Mouse (Mus musculus) left cerebral cortex, adult 2 months (tissue): ENCODE results near the gene Mcts2. TPM values are rescaled to one million over a fixed set of nuclear protein-coding genes. Genes with fewer than 3 reads are reported as not detected.
"Not testable (repeated sequence)": the region's sequence is repeated elsewhere in the genome, so short reads cannot be mapped to it uniquely, and the experiment has no call there.

Experiments
- DNase-seq, 2 experiments: peaks; one replicate each; pipeline ENCODE4 v3.0.0; 2021 to 2022; ENCODE audit warnings: low spot score in 2 of 2, mixed read lengths in 1 of 2; ENCODE audit errors: extremely low spot score in 1 of 2
- H3K27ac ChIP-seq: fragments of 200-600 bp; 2 replicates; pipeline ENCODE4 v1.8.1; 2022
- H3K4me3 ChIP-seq: fragments of 200-600 bp; 2 replicates; pipeline ENCODE4 v1.8.1; 2022
- CTCF ChIP-seq: fragments of 200-600 bp; IDR thresholded peaks from 2 replicates; pipeline ENCODE4 v1.8.1; 2022; ENCODE audit warnings: antibody characterized with exemption, mild to moderate bottlenecking, moderate library complexity
- intact Hi-C: fragments of 180-260 bp; cut with DNase I; formaldehyde crosslinking; loops from one replicate; pipeline ENCODE4 v1.15.1; 2025
- long read RNA-seq, 2 experiments: library from polyadenylated mRNA; stranded (forward); transcript quantifications; one replicate each; pipeline ENCODE4 v2.0.0; 2021; ENCODE audit warnings: borderline mapping rate in 2 of 2
- total RNA-seq, 2 experiments: library from RNA; stranded (reverse); gene quantifications; 2 replicates each; pipeline ENCODE4 v1.2.3; 2021

Gene Mcts2
- 10 to 100 TPM; 17.6 to 19.8 TPM for total RNA-seq
- long read RNA-seq, experiment 1, partial matches to known transcripts = 0 of 1 reads
- long read RNA-seq, experiment 1, other reads (novel, unspliced or antisense) = 0 of 1 reads
- long read RNA-seq, experiment 2, partial matches to known transcripts = 0 of 3 reads
- long read RNA-seq, experiment 2, other reads (novel, unspliced or antisense) = 0 of 3 reads

DNA sequence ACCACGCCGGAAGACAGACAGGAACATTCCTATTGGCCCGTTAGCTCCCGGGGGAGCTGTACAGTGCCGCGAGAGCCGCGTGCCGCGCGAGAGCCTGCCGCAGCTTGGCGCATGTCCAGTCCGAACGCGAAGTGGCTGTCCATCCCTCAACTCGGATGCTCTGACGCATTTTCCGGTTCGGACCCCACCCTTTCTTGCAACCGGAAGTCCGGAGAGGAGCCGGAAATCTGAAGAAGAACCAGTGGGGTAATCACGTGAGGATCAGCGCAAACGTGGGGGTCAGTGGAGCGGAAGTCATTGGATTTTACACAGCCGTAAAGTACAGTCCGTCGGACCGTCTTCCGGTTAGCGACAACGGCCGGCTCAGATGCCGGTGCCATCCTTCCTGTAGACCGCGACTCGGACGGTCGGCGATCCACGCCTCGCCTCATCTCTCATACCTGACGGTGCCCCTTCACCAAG, at the start of gene Mcts2:
Gene Mcts2 (plus strand): TSS at position 230 of the 462 bp plus-strand sequence.
- intact Hi-C loops = no loop called here
- Histone ChIP-seq H3K27ac (peak within 1 kb of the TSS; percentile 79), H3K4me3 (peak within 1 kb of the TSS; percentile 45)
- peak; percentile 90 to 91 for DNase-seq
- TF ChIP-seq CTCF = no peak

DNA sequence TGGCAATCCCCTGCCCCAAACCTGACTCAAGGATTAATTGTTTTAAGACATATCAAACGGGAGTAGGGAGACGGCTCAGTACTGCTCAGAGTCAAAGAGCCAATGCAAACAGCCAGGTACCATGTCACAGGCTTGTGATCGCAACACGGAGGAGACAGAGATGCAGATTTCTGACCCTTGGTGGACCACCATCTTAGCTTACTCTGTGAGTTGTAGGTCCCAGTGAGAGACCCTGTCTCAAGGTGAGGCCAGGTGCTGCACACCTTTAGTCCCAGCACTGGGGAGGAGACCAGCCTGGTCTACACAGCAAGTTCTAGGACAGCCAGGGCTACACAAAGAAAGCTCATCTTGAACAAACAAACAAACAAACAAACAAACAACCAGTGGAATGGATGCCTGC, 49.5 kb upstream of the Mcts2 start:
- no peak overlapping the region for H3K4me3 ChIP-seq
- no peak for DNase-seq
- no peak overlapping the region for H3K27ac ChIP-seq
- TF ChIP-seq CTCF = no peak
- intact Hi-C loops = no loop called here

DNA sequence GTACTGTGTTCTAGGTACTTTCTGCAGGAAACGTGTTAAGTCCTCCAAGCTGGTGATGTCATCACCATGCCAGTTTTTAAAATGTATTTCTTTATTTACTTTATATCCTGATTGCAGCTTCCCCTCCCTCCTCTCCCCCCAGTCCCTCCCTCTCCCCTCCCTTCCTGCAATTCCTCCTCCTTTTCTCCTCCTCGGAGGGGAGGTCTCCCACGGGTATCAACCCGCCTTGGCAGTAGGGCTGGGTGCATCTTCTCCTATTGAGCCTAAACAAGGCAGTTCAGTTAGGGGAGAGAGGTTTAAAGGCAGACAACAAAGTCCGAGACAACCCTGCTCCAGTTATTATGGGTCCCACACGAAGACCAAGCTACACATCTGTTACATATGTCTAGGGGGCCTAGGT, 48.0 kb upstream of the Mcts2 start:
- no peak for TF ChIP-seq CTCF
- no peak for DNase-seq

DNA sequence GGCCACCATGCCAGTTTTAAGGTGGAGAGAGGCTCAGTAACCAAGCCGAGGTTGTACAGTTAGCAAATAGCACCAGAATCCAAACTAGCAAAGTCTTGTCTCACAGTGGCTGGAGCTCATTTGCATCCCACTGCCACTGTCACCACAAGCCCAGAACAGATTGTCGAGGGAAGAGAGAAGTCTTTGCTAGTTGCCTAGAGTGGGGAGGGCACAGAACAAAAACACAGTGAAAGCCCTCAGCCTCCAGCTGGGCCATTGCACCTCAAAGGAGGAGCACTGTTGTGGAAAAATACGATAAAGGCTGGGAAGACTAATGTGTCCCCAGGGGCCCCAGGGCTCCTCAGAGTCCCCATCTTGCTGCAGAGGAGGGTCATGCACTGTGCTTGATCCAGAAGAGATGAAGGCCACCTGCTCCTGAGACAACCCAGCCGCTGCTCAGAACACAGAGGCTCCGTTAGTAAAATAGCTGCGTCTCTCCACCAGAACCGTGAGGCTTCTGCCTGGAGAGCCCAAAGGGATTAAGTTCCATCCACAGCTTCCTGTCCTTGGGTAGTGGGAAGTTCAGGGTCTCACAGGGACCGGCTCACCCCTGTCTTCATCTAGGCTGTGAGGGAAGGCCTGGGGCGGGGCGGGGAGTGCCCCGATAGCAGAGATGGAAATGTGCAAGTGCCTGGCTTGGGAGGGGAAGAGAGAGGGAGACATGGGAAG, 47.3 kb upstream of the Mcts2 start:
- intact Hi-C loops = no loop called here
- TF ChIP-seq CTCF = no peak
- no peak for DNase-seq
- Histone ChIP-seq H3K27ac (no peak overlapping the region), H3K4me3 (no peak overlapping the region)

More for the DNA sequence above, 48.0 kb upstream of the Mcts2 start:
- intact Hi-C loops = no loop called here
- Histone ChIP-seq H3K27ac (no peak overlapping the region), H3K4me3 (no peak overlapping the region)

DNA sequence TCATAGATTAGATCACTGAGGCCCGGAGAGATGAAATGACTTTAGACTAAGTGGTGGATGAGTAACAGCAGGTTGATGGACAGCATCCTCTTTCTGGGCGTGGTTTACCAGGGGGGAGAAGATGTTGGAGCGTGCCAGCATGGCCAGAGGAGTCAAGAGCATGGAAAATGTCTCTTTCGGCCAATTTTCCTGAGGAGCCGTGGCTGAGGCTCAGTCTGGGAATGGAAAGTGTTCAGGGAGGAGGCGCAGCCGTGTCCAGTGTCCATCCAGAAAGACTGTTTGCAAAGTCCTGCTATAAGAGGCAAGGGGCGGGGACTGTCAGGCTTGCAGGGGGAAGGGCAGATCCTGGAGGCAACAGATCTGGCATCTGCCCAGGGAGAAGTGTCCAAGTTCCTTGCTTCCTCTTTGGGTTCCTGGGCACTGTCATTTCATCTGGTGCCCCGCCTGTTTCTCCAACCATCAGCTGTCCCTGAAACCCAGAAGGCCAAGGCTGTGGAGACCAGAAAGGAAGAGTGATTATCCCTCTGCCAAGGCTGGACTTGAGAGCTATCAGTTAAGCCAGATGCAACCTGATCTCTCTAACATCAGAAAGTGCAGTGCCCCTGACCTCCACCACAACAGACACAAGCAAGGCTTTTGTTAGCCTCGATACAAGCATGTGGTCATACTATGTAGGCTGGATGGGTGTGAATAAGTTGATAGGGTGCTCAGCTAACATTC, 33.8 kb upstream of the Mcts2 start:
- no peak for DNase-seq
- no peak overlapping the region for H3K4me3 ChIP-seq
- intact Hi-C loops = no loop called here
- no peak overlapping the region for H3K27ac ChIP-seq
- no peak for TF ChIP-seq CTCF

DNA sequence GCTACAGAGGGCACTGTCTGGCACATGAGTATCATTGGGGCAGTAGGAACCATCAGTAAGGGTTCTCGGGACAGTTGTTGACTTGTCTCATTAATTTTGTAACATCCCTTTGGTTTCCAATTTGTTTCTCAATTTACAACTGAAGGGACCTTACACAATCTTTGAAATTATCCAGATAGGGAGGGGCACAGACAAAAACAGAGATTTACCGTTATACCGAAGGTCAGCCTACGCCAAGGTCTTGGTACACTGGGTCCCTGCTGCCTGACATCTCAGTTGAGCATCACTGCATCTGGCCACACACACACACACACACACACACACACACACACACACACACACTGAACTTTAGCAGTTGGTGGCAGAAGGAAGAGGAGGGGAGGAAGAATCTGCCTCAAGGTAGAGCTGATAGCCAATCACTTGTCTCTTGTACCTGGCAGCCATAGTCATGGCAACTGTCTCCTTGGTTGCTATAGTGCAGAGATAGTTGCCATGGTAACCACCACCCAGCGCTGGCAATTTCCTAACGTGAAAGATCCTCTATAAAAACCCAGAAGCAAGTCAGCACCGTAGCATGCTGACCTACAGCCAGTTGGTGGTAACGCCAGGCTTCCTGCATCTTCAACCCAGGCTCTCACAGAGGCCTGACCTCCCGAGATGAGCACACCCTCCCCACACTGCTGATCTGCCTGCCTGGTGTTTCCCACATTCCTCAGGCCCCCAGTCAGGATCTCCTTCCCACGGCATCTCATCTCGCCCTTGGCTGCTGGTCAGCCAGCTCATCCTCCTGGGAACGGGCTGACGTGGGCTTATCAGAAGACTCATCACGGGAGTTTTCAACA, 32.7 kb upstream of the Mcts2 start:
- Histone ChIP-seq H3K27ac (peak overlapping the region; percentile 90), H3K4me3 (no peak overlapping the region)
- TF ChIP-seq CTCF = no peak
- intact Hi-C loops = no loop called here
- DNase-seq = peak; percentile 63 to 76

DNA sequence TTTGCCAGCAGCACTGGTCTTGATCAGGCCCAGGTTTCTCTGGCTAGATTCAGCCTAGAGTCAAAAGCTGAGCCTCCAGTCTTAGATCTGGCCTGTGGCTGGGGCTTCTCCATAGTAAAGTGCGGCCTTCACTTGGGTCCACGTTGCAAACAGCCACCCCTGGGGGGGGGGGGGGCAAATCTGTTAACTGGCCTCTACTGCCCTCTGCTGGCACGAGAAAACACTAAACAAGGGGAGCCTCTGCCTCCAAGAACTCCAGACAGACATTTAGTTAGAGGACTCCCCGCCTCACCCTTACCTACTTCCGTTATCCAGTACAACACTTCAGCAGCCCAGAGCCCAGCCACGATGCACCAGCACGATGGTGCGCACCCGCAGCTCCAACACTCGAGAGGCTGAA, 29.4 kb upstream of the Mcts2 start:
- DNase-seq = no peak
- no peak overlapping the region for H3K4me3 ChIP-seq
- peak; percentile 49 for TF ChIP-seq CTCF
- intact Hi-C loops = loop anchor here (1.0 kb wide), 1 partner anchor 42 kb away; no protein-coding TSS in a partner anchor
- H3K27ac ChIP-seq = no peak overlapping the region

DNA sequence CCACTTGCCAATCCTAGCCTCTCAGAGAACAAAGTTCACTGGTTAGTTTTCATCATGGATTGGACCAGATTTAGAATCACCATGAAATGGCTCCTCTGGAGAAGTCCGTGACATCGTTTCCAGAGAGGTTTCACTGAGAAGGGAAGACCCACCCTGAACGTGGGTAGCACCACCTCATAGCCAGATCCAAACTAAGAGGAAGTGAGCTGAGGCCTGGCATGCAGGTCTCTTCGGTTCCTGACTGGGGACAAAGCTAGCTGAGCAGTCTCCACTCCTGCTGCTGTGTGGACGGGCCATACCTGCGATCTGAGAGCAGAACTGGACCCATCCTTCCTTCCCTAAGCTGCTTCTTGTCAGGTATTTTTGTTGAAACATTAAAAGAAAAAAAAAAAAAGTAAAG, 25.7 kb upstream of the Mcts2 start:
- TF ChIP-seq CTCF = no peak
- no peak for DNase-seq
- intact Hi-C loops = no loop called here
- Histone ChIP-seq H3K27ac (no peak overlapping the region), H3K4me3 (no peak overlapping the region)

DNA sequence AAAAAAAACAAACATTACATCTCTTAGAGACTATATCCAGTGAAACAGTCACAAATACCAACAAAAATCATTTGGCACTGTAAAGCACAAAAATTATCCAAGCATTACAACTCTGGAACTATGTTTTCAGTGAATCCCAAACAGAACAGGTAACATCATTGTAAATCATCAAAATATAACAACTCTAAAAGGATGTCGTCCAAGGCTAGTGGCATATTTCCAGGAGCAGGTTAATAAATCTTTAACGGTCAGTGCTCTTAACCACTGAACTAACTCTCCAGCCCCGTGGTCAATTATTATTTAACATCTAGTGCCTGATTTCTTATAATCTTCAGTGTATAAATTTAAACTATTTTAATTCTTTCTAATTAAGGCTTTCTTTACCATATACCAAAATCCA, 20.6 kb upstream of the Mcts2 start:
- H3K27ac ChIP-seq, intact Hi-C loops, H3K4me3 ChIP-seq, DNase-seq: not testable (repeated sequence)

DNA sequence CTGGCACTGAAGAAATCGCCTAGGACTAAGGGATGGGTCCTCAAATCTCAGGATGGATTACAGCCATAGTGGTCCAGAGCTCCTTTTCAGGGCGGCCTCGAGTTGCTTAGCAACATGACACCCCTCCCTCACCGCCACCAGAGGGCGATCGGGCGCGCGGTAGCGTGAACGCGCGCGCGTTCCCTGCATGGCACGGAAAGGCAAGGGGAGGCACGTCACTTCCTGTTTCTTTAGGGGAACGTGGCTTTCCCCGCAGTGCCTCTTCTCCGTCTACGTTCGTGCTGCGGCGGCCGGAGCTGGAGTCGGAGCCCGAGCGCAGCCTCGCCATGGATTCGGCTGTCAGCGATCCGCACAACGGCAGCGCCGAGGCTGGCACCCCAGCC, 17.6 kb upstream of the Mcts2 start, which contains the start of gene H13:
Gene H13 (plus strand): TSS at position 206 of the 383 bp plus-strand sequence.
- intact Hi-C loops = no loop called here
- Histone ChIP-seq H3K4me3 (peak within 1 kb of the TSS; percentile 81), H3K27ac (peak within 1 kb of the TSS; percentile 97)
- TF ChIP-seq CTCF = peak; percentile 98
- peak; percentile 91 for DNase-seq

DNA sequence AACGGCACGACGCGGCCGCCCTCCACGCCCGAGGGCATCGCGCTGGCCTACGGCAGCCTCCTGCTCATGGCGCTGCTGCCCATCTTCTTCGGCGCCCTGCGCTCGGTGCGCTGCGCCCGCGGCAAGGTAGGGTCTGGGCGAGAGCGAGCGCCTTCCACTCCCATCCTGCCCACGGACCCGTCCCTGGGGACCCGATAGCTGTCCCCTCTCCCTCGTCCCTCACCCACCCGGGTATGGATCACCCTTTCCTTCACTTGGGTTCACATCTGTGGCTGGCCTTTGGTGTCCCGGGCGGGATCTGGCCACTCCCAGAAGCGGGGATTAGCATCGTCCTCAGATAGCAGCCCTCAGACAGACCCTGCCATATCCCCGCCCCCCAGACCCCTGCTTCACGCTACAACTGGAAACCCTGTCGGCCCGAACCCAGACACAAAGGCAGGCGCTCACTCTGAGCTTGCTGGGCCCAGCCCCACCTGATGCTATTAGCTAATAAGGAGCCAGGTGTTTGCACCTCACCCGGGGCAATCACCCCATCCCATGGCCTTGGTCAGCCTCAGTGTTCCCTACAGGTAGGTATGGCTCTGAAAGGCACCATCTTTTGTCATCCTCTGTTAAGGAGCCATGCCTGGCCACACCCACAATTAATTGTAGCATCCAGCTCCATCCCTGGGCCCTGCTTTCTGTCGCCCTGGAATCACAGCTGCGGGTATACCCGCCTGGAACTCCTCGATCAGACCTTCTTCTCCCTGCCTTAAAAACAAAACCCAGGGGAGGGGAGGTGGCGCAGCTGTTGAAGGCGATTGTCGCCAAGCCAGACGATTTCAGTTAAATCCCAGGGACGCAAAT, 17.0 kb upstream of the Mcts2 start:
- Histone ChIP-seq H3K27ac (peak overlapping the region; percentile 97), H3K4me3 (peak overlapping the region; percentile 81)
- DNase-seq = no peak
- intact Hi-C loops = loop anchor here (5.0 kb wide), 2 partner anchors 273 to 443 kb away; partner anchors contain the start of genes Csnk2a1 and Sox12
- TF ChIP-seq CTCF = no peak
